Mouse (Mus musculus): ENCODE data around the gene Adi1. TPM values are rescaled to one million over a fixed set of nuclear protein-coding genes. Genes with fewer than 3 reads are reported as not detected.

The Adi1 gene
- polyA plus RNA-seq (2012; ENCODE audit: low replicate concordance) = 4.2 and 4.9 TPM in 2 replicates

DNA sequence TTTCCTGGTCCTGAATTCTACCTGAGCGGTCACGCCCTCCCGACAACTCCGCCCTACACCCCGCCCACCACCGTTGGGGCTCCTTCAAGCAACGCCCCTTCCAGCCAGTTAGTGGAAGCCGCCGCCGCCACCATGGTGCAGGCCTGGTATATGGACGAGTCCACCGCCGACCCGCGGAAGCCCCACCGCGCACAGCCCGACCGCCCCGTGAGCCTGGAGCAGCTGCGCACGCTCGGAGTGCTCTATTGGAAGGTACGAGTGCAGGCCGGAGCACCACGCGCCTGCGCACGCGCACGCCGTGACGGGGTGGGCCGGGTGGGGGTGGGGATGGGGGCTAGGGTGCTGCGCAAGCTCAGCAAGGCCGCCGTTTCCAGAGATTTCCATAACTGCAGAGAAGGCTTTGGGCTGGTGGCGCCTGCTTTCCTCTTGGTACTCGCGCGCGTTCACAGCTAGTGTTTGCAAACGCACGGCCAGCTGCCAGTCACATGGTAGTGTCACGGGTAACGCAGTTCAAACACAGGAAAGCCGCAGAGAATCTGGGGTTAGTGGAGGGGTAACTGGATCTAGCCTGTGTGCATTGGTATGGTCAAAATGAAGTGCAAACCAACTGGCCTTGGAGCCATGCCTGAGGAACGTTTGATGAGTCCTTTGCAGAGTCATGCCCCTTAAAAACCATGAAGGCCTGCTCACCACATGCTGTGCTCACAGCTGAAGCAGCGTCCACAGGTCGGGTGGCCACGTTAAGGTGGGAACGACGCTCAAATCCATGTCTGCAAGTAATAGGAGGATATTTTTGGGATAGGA is at the start of gene Adi1:
Gene Adi1, plus strand, starts transcription at position 111 of the 804 bp plus-strand sequence.

DNA sequence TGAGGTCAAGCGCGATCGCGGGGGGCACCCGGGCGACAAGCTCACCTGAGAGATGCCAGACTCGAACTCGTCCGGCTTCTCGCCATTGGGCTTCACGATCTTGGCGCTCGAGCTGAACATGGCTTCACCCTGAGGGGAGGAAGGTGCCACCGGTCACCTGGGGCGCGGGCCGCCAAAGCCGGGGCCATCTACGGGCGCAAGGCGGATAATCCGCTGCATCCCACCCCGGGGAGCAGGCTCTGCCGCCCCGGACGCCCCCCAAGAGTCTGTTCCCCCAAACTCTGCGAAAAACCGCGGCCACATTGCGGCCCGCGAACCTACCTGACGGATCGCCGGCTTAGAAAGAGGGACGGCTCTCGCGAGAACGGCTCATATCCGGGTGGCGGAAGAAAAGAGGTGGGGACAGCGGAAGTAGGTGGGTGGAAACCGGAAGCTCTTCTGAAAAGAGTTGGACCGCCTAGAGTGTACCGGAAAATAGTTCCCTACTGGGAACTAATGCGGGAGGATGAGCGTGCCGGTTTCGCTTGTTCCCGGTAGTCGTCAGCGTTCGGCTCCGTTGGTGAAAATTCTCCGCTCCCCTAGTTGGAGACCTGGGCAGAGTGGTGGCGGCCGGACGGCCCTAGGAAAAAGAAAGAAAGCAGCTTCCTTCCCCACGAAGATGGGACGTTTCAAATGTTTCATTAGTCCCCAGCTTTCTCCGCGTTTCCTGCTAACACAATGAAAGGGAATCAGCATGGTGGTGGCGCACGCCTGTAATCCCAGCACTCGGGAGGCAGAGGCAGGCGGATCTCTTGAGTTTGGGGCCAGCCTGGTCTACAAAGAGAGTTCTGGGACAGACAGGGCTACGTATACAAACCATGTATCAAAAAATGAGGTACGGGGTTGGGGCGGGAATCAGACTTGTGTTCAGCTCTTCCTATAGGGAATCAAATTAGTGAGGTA is 39.2 kb upstream of the Adi1 start, which contains the start of gene Rps7:
Gene Rps7, minus strand, starts transcription at position 419 of the 942 bp plus-strand sequence.

DNA sequence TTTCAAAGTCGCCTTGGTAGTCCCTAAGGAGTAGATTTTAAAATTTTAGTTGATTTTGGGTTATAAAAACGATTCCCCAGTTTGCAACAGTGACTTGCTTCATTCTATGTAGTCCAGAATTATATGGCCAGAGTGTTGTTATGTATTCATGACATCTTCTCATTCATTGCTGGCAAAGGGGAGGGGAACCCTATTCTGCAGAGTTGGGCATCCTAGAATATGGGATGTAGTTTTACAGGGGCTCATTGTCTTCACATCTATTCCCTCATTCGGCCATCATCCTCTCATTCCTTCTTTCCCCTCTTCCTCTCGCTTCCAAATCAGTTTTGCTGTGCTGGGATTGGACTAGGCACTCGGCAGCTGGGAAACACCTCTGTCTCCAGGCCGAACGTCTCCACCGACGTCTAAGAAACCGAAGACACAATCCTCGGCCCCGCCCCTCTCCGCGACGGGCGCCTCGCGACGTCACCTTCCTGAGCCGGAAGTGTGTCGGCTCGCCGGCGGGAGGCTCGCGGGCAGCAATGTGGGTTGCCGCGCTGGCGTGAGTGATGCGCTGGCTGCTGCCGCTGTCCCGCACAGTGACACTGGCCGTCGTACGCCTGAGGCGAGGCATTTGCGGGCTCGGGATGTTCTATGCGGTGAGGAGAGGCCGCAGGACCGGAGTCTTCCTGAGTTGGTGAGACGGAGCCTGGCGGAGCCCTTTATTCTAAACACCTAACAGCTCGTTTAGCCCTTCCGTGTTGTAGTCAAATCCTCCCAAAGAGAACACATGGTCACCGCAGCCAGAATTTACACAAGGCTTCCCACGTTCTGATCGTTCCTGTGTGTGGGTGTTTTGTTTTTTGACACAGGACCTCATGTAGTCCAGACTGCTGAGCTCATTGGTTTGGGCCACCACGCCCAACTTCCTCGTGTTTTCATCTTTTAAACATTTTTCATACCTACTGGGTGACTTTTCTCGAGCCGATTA is 25.6 kb upstream of the Adi1 start, which contains the start of gene Rnaseh1:
Gene Rnaseh1, plus strand, starts transcription at position 462 of the 970 bp plus-strand sequence.

Other genes starting within 250 kb of the Adi1 start
- gene Dcdc2c, start 122.8 kb upstream of the Adi1 start, polyA plus RNA-seq (2012; ENCODE audit: low replicate concordance) = not detected in 2 replicates
- gene Allc, start 92.7 kb upstream of the Adi1 start, polyA plus RNA-seq (2012; ENCODE audit: low replicate concordance) = not detected in 2 replicates
- not detected in 2 replicates for gene Colec11, start 51.9 kb upstream of the Adi1 start, polyA plus RNA-seq (2012; ENCODE audit: low replicate concordance)
- 68.5 and 95.9 TPM in 2 replicates for gene Rps7, start 39.3 kb upstream of the Adi1 start, polyA plus RNA-seq (2012; ENCODE audit: low replicate concordance)
- gene Rnaseh1, start 25.6 kb upstream of the Adi1 start, polyA plus RNA-seq (2012; ENCODE audit: low replicate concordance) = 4.9 and 6.3 TPM in 2 replicates
- 3.1 and 8.9 TPM in 2 replicates for gene Trappc12, start 75.2 kb downstream of the Adi1 start, polyA plus RNA-seq (2012; ENCODE audit: low replicate concordance)
- gene Eipr1, start 76.6 kb downstream of the Adi1 start, polyA plus RNA-seq (2012; ENCODE audit: low replicate concordance) = 9.4 and 13.4 TPM in 2 replicates